Mouse (Mus musculus): Measurements from ENCODE around the gene Sgta. TPM values are rescaled to one million over a fixed set of nuclear protein-coding genes. Genes with fewer than 3 reads are reported as not detected.

Sgta gene
- 38.4 and 43.6 TPM in 2 replicates for polyA plus RNA-seq (2012; rRNA removed)
- polyA plus RNA-seq (2014; fragmentation: Nextera tagmentation; extraction: Ambion mirVana): 43.8 and 48.0 TPM in 2 replicates

DNA sequence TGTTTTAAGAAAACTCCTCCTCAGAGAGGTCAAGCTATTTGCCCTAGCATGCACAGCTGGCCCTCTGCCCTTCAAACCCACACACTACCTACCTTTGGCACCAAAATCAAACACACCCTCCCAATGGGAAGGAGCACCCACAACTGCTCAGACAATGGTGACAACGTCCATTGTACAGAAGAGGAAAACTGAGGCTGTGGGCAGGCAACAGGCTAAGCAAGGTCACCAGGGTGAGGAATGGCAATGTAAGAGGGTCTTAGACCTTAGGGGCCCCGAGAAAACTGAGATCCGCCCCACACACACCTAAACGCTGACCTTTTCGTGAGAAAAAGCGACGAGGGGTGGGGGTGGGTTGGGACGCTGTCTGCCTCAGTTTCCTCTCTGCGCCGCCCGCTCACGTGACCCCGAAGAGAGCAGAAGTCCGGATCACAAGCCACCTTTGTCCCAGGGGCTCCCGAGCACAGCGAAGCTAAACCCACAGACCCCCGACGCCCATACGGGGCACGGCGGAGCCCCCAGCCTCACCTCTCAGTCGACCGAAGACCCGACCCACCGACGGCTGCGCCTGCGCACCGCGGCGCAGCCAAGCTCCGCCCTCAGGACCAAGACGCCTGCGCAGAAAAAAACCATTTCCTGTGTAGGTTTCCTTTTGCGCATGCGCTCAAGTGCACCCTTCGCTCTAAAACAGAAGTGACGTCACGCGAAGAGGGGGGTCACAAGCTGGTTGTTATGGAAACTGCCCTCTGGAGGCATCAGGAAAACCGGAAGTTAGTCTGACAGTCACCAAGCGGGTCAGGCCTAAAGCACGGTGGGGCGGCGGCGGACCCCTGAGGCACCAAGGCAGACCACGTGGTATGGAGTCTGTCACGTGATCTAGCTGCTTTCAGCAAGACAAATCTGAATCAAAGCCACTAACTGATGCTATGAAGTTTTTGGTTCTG, at the start of gene Sgta:
Sgta (minus strand) TSS at position 579 of the 941 bp plus-strand sequence.
- peak within 1 kb of the TSS; percentile 82 for H3K4me2 ChIP-seq (ENCODE audit: low read depth)
- ATAC-seq (ENCODE audit: insufficient read depth): peak; percentile 84

DNA sequence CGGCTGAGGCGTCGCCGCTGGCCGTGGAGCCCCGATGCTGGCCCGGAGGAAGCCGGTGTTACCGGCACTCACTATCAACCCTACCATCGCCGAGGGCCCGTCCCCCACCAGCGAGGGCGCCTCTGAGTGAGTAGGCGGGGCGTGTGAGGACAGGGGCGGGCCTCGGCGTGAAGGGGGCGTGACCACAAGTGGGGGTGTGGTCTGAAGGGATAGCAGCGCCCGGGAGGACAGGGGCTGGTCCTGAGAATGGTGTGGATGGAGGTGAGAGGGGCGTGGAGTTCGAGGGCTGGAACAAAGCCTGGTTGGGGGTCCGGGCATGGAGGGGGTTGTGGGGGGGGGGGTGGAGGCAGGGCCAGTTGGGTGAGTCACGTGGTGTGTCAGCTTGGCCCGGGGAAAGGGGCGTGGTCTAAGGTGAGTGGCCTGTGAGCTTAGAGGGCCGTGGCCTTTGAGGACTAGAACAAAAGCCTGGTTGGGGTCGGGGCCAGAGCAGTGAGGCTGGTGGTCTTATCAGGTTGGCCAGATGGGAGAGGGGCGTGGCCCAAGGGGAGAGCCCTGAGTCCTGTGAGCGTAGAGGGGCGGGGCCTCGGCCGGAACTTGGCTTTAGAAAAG, 46.2 kb upstream of the Sgta start:
- peaks cover 21 to 29% of the 10 kb centered on the region in 2 experiments for H3K4me1 ChIP-seq (replicated peaks; ENCODE audit: control insufficient read depth in 2 of 2, insufficient read depth in 2 of 2, low read length in 1 of 2)

More for the DNA sequence above, at the start of gene Sgta:
- Histone ChIP-seq H3K4me3 (ENCODE audit: insufficient read depth in 1 of 2, low read depth in 2 of 2, low read length in 2 of 2) (peak within 1 kb of the TSS; percentile 86 to 95), H3K27ac (no peak within 1 kb of the TSS), H3K27me3 (ENCODE audit: control insufficient read depth, insufficient read depth, low read length) (no peaks in the 10 kb centered on the region), H3K36me3 (replicated peaks; ENCODE audit: control insufficient read depth, insufficient read depth, low read depth) (no peaks in the 10 kb centered on the region), H3K4me1 (replicated peaks; ENCODE audit: control insufficient read depth in 2 of 2, insufficient read depth in 2 of 2, low read length in 1 of 2) (peaks cover 0 to 8% of the 10 kb centered on the region in 2 experiments; a peak in 2 of 4 replicates), H3K9ac (replicated peaks) (peak within 1 kb of the TSS; percentile 65), H3K9me3 (ENCODE audit: control insufficient read depth, low read length) (no peaks in the 10 kb centered on the region)
- TF ChIP-seq CTCF (IDR thresholded peaks at IDR 0.05; ENCODE audit: low read depth) (0 out of 2 replicates have a peak, but pooled peaks have one; percentile 14), EP300 (IDR thresholded peaks at IDR 0.05; ENCODE audit: low read depth) (no peak)
- WGBS (ENCODE audit: insufficient replicate concordance): under 1% methylated on average over 48 of the region's 48 CpGs
- peak; percentile 96 to 98 (median 97) for DNase-seq (ENCODE audit: low read depth in 3 of 3, low spot score in 3 of 3)

DNA sequence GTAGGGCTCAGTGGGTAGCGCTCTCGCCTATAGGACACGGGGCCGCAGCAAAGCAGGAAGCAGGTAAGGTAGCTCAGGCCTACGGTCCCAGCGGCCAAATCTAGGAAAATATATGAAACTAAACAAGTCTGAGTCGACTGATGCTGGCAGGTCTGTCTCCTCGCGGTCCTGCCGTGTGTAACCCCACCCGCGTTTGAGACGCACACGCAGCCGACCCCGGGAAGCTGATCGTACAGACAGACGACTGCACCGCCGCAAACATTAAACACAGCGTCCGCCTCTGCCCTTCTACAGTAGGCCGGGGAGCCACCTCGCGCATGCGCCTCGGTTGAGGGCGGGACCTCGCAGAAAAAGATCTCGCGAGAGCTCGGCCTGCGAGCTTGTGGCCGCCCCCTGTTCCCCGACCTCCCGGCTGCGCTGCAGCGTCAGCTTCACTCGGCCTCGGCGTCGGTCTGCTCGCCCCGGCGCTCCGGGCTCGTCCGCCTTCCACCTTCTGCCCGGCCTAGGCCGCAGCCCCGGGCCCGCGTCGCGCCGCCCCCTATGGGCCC, 45.7 kb upstream of the Sgta start, which contains the start of gene Map2k2:
Map2k2 (plus strand) TSS at position 351 of the 548 bp plus-strand sequence.
- peak within 1 kb of the TSS; percentile 86 for H3K9ac ChIP-seq (replicated peaks)
- ATAC-seq (ENCODE audit: insufficient read depth) (peak; percentile 92), DNase-seq (ENCODE audit: low read depth in 3 of 3, low spot score in 3 of 3) (peak; percentile 92 to 95 (median 93))
- TF ChIP-seq EP300 (IDR thresholded peaks at IDR 0.05; ENCODE audit: low read depth) (no peak; the same call in 1 of the 2 replicates), CTCF (IDR thresholded peaks at IDR 0.05; ENCODE audit: low read depth) (peak; percentile 4; the same call in 1 of the 2 replicates)
- no peaks in the 10 kb centered on the region for H3K27me3 ChIP-seq (ENCODE audit: control insufficient read depth, insufficient read depth, low read length)
- H3K36me3 ChIP-seq (replicated peaks; ENCODE audit: control insufficient read depth, insufficient read depth, low read depth): peaks cover 25% of the 10 kb centered on the region
- H3K4me1 ChIP-seq (replicated peaks; ENCODE audit: control insufficient read depth in 2 of 2, insufficient read depth in 2 of 2, low read length in 1 of 2): peaks cover 24 to 33% of the 10 kb centered on the region in 2 experiments
- peak within 1 kb of the TSS; percentile 83 to 88 for H3K4me3 ChIP-seq (ENCODE audit: insufficient read depth in 1 of 2, low read depth in 2 of 2, low read length in 2 of 2)
- peak within 1 kb of the TSS; percentile 95 for H3K27ac ChIP-seq
- under 1% methylated on average over 56 of the region's 56 CpGs for WGBS (ENCODE audit: insufficient replicate concordance)
- no peaks in the 10 kb centered on the region for H3K9me3 ChIP-seq (ENCODE audit: control insufficient read depth, low read length)
- H3K4me2 ChIP-seq (ENCODE audit: low read depth): peak within 1 kb of the TSS; percentile 79

More for the DNA sequence above, 46.2 kb upstream of the Sgta start:
- DNase-seq (ENCODE audit: low read depth in 3 of 3, low spot score in 3 of 3) (peak; percentile 82 to 85 (median 84)), ATAC-seq (ENCODE audit: insufficient read depth) (peak; percentile 85)
- TF ChIP-seq CTCF (IDR thresholded peaks at IDR 0.05; ENCODE audit: low read depth): peak; percentile 56
- TF ChIP-seq EP300 (IDR thresholded peaks at IDR 0.05; ENCODE audit: low read depth): peak; percentile 30; the same call in 1 of the 2 replicates
- Histone ChIP-seq H3K27ac (peak overlapping the region; percentile 95), H3K4me2 (ENCODE audit: low read depth) (peak overlapping the region; percentile 79), H3K9me3 (ENCODE audit: control insufficient read depth, low read length) (no peaks in the 10 kb centered on the region), H3K4me3 (ENCODE audit: insufficient read depth in 1 of 2, low read depth in 2 of 2, low read length in 2 of 2) (peak overlapping the region; percentile 83 to 88), H3K27me3 (ENCODE audit: control insufficient read depth, insufficient read depth, low read length) (no peaks in the 10 kb centered on the region), H3K9ac (replicated peaks) (peak overlapping the region; percentile 86), H3K36me3 (replicated peaks; ENCODE audit: control insufficient read depth, insufficient read depth, low read depth) (peaks cover 31% of the 10 kb centered on the region)
- under 1% methylated on average over 35 of the region's 35 CpGs for WGBS (ENCODE audit: insufficient replicate concordance)

DNA sequence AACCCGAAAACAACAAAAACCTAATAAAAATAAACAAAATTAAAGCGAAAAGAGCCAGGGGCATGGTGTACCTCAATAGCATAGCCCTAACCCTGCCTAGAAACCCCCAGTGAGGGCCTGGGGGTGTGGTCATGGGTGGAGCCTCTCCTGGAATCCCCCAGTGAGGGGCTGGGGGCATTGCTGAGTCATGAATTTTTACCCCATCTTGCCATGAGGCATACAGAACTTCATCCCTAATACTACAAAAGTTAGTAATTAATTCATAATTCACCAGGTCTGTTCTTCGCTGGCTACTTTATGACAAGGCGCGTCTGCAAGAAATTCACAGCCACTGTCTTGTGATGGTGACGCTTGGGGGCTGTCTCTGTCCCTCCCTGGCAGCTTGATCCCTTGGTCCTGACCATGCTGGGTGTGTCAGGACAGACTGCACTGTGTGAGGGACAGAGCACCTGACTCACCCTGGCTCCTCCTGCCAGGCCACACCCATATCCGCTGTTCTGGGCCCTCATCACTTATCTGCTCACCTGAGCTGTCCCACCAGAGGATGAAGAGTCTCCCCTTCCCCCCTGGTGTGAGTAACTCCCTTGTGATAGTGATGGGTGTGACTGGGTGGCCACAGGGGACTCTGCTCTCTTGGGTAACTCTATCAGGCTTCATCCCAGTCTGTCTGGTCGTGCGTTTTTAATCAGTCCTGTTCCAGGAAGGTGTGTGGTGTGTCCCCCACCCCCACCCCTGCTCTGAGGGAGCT, 35.1 kb upstream of the Sgta start:
- ATAC-seq (ENCODE audit: insufficient read depth) (peak; percentile 86), DNase-seq (ENCODE audit: low read depth in 3 of 3, low spot score in 3 of 3) (peak; percentile 49 to 65 (median 58))
- WGBS (ENCODE audit: insufficient replicate concordance): 40% methylated on average over 9 of the region's 9 CpGs
- H3K4me3 ChIP-seq (ENCODE audit: insufficient read depth in 1 of 2, low read depth in 2 of 2, low read length in 2 of 2): no peak overlapping the region
- no peaks in the 10 kb centered on the region for H3K36me3 ChIP-seq (replicated peaks; ENCODE audit: control insufficient read depth, insufficient read depth, low read depth)
- H3K4me2 ChIP-seq (ENCODE audit: low read depth): peak overlapping the region; percentile 42
- peaks cover 19 to 44% of the 10 kb centered on the region in 2 experiments for H3K4me1 ChIP-seq (replicated peaks; ENCODE audit: control insufficient read depth in 2 of 2, insufficient read depth in 2 of 2, low read length in 1 of 2)
- H3K9ac ChIP-seq (replicated peaks): peak overlapping the region; percentile 31
- TF ChIP-seq CTCF (IDR thresholded peaks at IDR 0.05; ENCODE audit: low read depth): no peak
- TF ChIP-seq EP300 (IDR thresholded peaks at IDR 0.05; ENCODE audit: low read depth): peak; percentile 46
- peaks cover 3% of the 10 kb centered on the region for H3K9me3 ChIP-seq (ENCODE audit: control insufficient read depth, low read length)
- peak overlapping the region; percentile 54 for H3K27ac ChIP-seq
- H3K27me3 ChIP-seq (ENCODE audit: control insufficient read depth, insufficient read depth, low read length): no peaks in the 10 kb centered on the region
